Mouse (Mus musculus): ENCODE results near the gene Itpkb.

DNA sequence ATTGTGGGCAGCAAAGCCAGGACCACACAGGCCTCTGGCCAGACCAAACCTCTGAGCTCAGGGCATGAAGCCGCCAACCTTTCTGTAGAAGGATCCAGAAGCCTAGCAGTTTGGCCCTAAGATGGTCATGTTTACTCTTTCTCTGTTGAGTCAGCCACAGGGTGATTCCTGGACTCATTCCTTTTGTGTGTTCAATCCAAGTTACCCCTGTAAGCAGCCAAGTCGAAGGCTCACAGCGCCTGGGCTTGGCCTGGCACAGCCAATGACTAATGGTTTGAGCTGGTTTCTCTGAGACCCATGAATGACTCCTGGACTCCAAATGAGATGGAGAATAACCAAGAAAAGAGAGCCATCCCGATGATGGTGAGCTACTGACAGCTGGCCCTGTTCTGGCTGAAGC is 137.7 kb downstream of the Itpkb start:
- TF ChIP-seq POLR2A (IDR thresholded peaks at IDR 0.05; ENCODE audit: borderline replicate concordance, extremely low read depth, low read depth, low read length) (no peak), CTCF (IDR thresholded peaks at IDR 0.05; ENCODE audit: insufficient read depth, low read length) (no peak)

Measured in lung, adult 2 months (tissue).